Mouse (Mus musculus) hindbrain, postnatal 0 days (tissue): ENCODE data around the gene Fam189a1. TPM values are rescaled to one million over a fixed set of nuclear protein-coding genes. Genes with fewer than 3 reads are reported as not detected.

Experiments
- ATAC-seq: fragments of 200-750 bp; cut with Nextera tagmentation; 2 replicates; pipeline ENCODE4 v1.8.0; 2017; ENCODE audit warnings: mild to moderate bottlenecking, moderate TSS enrichment, moderate library complexity
- DNase-seq: peaks from one replicate; pipeline ENCODE4 v3.0.0-alpha.2; 2015; ENCODE audit warnings: low spot score
- H3K27ac ChIP-seq: fragments of 300-500 bp; sonication (generic); 2 replicates; pipeline ENCODE4 v1.5.1; 2014; ENCODE audit warnings: mild to moderate bottlenecking
- H3K27me3 ChIP-seq: fragments of 300-500 bp; sonication (generic); 2 replicates; pipeline ENCODE4 v1.6.1; 2014; ENCODE audit warnings: low read length, mixed read lengths; ENCODE audit not compliant: insufficient read depth
- H3K36me3 ChIP-seq: fragments of 300-500 bp; sonication (generic); 2 replicates; pipeline ENCODE4 v1.6.1; 2014; ENCODE audit warnings: low read length, mixed read lengths; ENCODE audit not compliant: insufficient read depth
- H3K4me1 ChIP-seq: fragments of 300-500 bp; sonication (generic); 2 replicates; pipeline ENCODE4 v1.6.1; 2014; ENCODE audit warnings: antibody characterized with exemption, low read length, mixed read lengths; ENCODE audit not compliant: insufficient read depth
- H3K4me2 ChIP-seq: fragments of 300-500 bp; sonication (generic); 2 replicates; pipeline ENCODE4 v1.6.1; 2014; ENCODE audit warnings: low read depth, mild to moderate bottlenecking, low read length, moderate library complexity, mixed read lengths
- H3K4me3 ChIP-seq: fragments of 300-500 bp; sonication (generic); 2 replicates; pipeline ENCODE4 v1.5.1; 2014; ENCODE audit warnings: low read length
- H3K9ac ChIP-seq: fragments of 300-500 bp; sonication (generic); replicated peaks from 2 replicates; pipeline ENCODE4 v1.6.1; 2014; ENCODE audit warnings: mild to moderate bottlenecking, low read length, moderate library complexity, mixed read lengths
- H3K9me3 ChIP-seq: fragments of 300-500 bp; sonication (generic); 2 replicates; pipeline ENCODE4 v1.6.1; 2016; ENCODE audit warnings: low read length, mixed read lengths
- CTCF ChIP-seq: IDR thresholded peaks from 2 replicates; pipeline ENCODE4 v1.5.1; 2016; ENCODE audit warnings: antibody characterized with exemption, control low read depth, low read depth
- WGBS: fragments of 180-500 bp; shearing (Covaris S2); extraction: QIAGEN DNeasy Blood & Tissue Kit; methylation state at CpG from one replicate; pipeline ENCODE4 v1.1.7; 2014; 5-methylcytosine and 5-hydroxymethylcytosine counted together
- polyA plus RNA-seq: library from polyadenylated mRNA; unstranded; fragments of >200 nt; fragmentation: Nextera tagmentation; extraction: Ambion mirVana; gene quantifications from 2 replicates; pipeline ENCODE4 v1.2.1, GENCODE M21; 2015
- total RNA-seq: library from RNA; depleted of rRNA; stranded (reverse); fragments of >200 nt; gene quantifications from 2 replicates; pipeline ENCODE4 v1.2.3, GENCODE M21; 2014

Fam189a1 gene
- total and polyA plus RNA-seq, 2 experiments from 2014 or later: 16.8 to 28.4 TPM

DNA sequence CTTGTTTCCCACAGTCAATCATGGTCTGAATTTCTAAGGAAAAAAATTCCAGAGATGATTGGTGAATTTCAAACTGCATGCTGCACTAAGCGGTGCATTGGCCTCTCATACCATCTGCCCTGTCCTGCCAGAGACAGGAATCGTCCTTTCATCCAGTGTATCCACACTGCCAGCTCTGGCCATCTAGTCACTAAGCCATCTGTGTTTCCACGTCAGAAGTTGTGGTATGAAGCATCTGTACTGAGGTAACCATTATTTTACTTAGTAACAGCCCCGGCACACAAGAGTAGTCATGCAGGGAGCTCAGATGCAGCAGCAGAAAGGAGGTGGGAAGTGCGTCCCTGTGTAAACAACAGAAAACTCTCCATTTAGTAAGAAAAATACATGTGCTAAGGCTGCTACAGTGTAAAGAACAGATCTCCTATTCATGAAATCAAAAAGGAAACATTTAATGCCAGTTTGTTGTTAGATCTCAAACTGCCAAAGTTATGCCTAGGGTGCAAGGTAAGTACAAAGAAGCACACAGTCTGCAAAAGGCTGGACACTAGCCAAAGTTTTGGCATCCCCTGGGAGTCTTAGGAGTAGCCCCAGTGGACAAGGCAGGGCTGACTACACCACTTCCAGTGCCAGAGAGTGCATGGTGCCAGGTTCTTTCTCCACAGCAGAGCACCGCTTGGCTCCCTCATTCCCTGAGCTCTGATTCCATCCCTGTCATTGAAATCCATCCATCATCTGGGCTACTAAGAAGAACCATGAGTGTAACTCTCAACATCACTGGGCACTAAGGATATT, 14.3 kb downstream of the Fam189a1 start:
- ATAC-seq (peak; percentile 79), DNase-seq (peak; percentile 74)
- Histone ChIP-seq H3K4me1 (peaks cover 5% of the 10 kb centered on the region; the same call in 1 of the 2 replicates), H3K27me3 (no peaks in the 10 kb centered on the region), H3K4me2 (no peak overlapping the region), H3K9ac (no peak overlapping the region), H3K4me3 (no peak overlapping the region), H3K9me3 (no peaks in the 10 kb centered on the region), H3K27ac (no peak overlapping the region), H3K36me3 (no peaks in the 10 kb centered on the region)
- 24% methylated on average over 6 of the region's 6 CpGs for WGBS
- TF ChIP-seq CTCF: no peak

DNA sequence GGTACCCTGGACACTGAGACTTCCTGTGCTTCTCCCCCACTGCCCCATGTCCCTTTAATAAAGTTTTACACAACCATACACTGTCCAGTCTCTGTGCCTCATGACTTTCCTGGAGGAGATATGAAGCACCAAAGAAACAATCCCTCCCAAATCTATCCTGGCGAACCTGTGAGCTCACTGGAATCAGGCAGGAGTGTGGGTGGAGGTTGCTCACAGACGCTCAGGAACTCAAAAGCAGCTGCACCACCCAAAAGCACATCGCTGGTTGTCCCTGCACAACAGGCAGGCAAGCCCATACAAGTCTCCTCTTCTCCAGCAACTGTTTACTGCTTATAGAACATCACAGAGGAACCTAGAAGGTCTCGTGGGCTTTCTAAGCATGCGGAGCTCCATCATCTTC, 15.5 kb downstream of the Fam189a1 start:
- no peak for TF ChIP-seq CTCF
- H3K9me3 ChIP-seq: no peaks in the 10 kb centered on the region
- H3K4me2 ChIP-seq: no peak overlapping the region
- ATAC-seq (no peak), DNase-seq (no peak)
- H3K36me3 ChIP-seq: no peaks in the 10 kb centered on the region
- WGBS: 86% methylated on average over 5 of the region's 5 CpGs
- H3K4me3 ChIP-seq: no peak overlapping the region
- no peak overlapping the region for H3K27ac ChIP-seq
- no peaks in the 10 kb centered on the region for H3K27me3 ChIP-seq
- H3K4me1 ChIP-seq: peaks cover 5% of the 10 kb centered on the region; the same call in 1 of the 2 replicates
- H3K9ac ChIP-seq: no peak overlapping the region

GRCm38 (mm10) chr7:65140099-65140498, 16.3 kb downstream of the Fam189a1 start:
- H3K9me3 ChIP-seq: no peaks in the 10 kb centered on the region
- DNase-seq (no peak), ATAC-seq (no peak)
- no peak overlapping the region for H3K27ac ChIP-seq
- H3K4me1 ChIP-seq: peaks cover 5% of the 10 kb centered on the region; the same call in 1 of the 2 replicates
- no peak for TF ChIP-seq CTCF
- H3K27me3 ChIP-seq: no peaks in the 10 kb centered on the region
- WGBS: 89% methylated on average over 5 of the region's 5 CpGs
- no peaks in the 10 kb centered on the region for H3K36me3 ChIP-seq
- H3K4me2 ChIP-seq: no peak overlapping the region
- no peak overlapping the region for H3K4me3 ChIP-seq
- H3K9ac ChIP-seq: no peak overlapping the region

DNA sequence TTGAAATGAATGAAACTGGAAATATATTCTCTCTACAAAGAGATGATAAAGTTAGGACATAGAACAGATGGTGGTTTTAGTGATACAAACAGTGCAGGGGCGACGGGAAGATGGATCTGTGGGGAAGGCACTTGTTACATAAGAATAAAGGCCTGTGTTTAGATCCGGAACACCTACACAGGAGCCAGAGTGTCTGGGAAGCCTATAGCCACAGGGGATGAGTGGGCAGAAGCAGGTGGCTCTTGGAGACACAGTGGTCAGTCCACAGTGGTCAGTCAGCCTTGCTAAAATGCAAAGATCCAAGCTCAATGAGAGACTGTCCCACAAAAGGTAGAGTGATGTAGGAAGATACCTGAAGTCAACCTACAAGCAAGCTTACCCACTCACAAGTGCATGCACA, 32.6 kb downstream of the Fam189a1 start:
- Histone ChIP-seq H3K27ac (no peak overlapping the region), H3K9ac (no peak overlapping the region), H3K36me3 (no peaks in the 10 kb centered on the region), H3K4me1 (no peaks in the 10 kb centered on the region), H3K9me3 (no peaks in the 10 kb centered on the region), H3K27me3 (no peaks in the 10 kb centered on the region), H3K4me2 (no peak overlapping the region), H3K4me3 (no peak overlapping the region)
- ATAC-seq (no peak), DNase-seq (no peak)
- WGBS: 80% methylated on average over 3 of the region's 3 CpGs
- TF ChIP-seq CTCF: no peak

DNA sequence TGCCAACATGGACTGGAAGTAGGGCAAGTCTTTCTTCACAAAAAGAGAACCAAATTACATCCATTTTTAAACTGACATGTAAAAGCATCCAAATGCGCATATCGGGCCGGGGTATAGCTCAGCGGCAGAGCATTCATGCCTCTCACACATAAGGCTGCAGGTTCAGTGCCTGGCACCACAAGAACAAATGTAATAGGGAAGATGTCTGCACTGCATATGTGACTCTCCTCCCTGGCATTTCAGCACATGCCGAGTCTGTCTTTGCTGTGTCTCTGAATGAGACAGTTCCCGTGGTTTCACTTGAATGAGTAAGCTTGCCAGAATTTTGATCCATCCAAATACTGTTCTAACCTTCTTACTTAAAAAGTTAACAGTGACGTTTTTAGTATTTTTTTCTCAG, 39.5 kb downstream of the Fam189a1 start:
- no peak overlapping the region for H3K4me3 ChIP-seq
- no peak overlapping the region for H3K4me2 ChIP-seq
- 88% methylated on average over 7 of the region's 7 CpGs for WGBS
- no peak overlapping the region for H3K27ac ChIP-seq
- no peaks in the 10 kb centered on the region for H3K27me3 ChIP-seq
- H3K4me1 ChIP-seq: no peaks in the 10 kb centered on the region
- DNase-seq (no peak), ATAC-seq (no peak)
- TF ChIP-seq CTCF: no peak
- H3K9me3 ChIP-seq: no peaks in the 10 kb centered on the region
- H3K36me3 ChIP-seq: no peaks in the 10 kb centered on the region
- H3K9ac ChIP-seq: no peak overlapping the region

GRCm38 (mm10) chr7:65115366-65115765, 41.0 kb downstream of the Fam189a1 start:
- Histone ChIP-seq H3K9me3 (no peaks in the 10 kb centered on the region), H3K4me1 (no peaks in the 10 kb centered on the region), H3K4me3 (no peak overlapping the region), H3K4me2 (no peak overlapping the region), H3K36me3 (no peaks in the 10 kb centered on the region), H3K9ac (no peak overlapping the region), H3K27ac (no peak overlapping the region), H3K27me3 (no peaks in the 10 kb centered on the region)
- ATAC-seq (no peak), DNase-seq (no peak)
- no peak for TF ChIP-seq CTCF
- WGBS: 44% methylated on average over 3 of the region's 3 CpGs

GRCm38 (mm10) chr7:65111664-65112063, 44.7 kb downstream of the Fam189a1 start:
- no peaks in the 10 kb centered on the region for H3K9me3 ChIP-seq
- H3K4me3 ChIP-seq: no peak overlapping the region
- WGBS: 91% methylated on average over 9 of the region's 9 CpGs
- no peaks in the 10 kb centered on the region for H3K36me3 ChIP-seq
- ATAC-seq (no peak), DNase-seq (no peak)
- H3K27ac ChIP-seq: no peak overlapping the region
- TF ChIP-seq CTCF: no peak
- no peaks in the 10 kb centered on the region for H3K27me3 ChIP-seq
- H3K9ac ChIP-seq: no peak overlapping the region
- H3K4me2 ChIP-seq: no peak overlapping the region
- H3K4me1 ChIP-seq: no peaks in the 10 kb centered on the region
